Mouse (Mus musculus) hindbrain, embryonic 12.5 days (tissue): ENCODE results near the gene Ugt3a2. TPM values are rescaled to one million over a fixed set of nuclear protein-coding genes. Genes with fewer than 3 reads are reported as not detected.

Experiments used
- ATAC-seq: fragments of 200-750 bp; cut with Nextera tagmentation; 2 replicates; pipeline ENCODE4 v1.8.0; 2017; ENCODE audit warnings: moderate TSS enrichment; ENCODE audit not compliant: low FRiP score
- H3K27ac ChIP-seq: fragments of 300-500 bp; sonication (generic); 2 replicates; pipeline ENCODE4 v1.5.1; 2016; ENCODE audit warnings: mild to moderate bottlenecking
- H3K27me3 ChIP-seq: fragments of 300-500 bp; sonication (generic); 2 replicates; pipeline ENCODE4 v1.6.1; 2016; ENCODE audit warnings: mild to moderate bottlenecking
- H3K36me3 ChIP-seq: fragments of 300-500 bp; sonication (generic); 2 replicates; pipeline ENCODE4 v1.6.1; 2016; ENCODE audit warnings: mild to moderate bottlenecking
- H3K4me1 ChIP-seq: fragments of 300-500 bp; sonication (generic); 2 replicates; pipeline ENCODE4 v1.6.1; 2016
- H3K4me2 ChIP-seq: fragments of 300-500 bp; sonication (generic); replicated peaks from 2 replicates; pipeline ENCODE4 v1.6.1; 2016; ENCODE audit warnings: mild to moderate bottlenecking
- H3K4me3 ChIP-seq: fragments of 300-500 bp; sonication (generic); 2 replicates; pipeline ENCODE4 v1.5.1; 2016; ENCODE audit warnings: mild to moderate bottlenecking
- H3K9ac ChIP-seq: fragments of 300-500 bp; sonication (generic); 2 replicates; pipeline ENCODE4 v1.6.1; 2016; ENCODE audit warnings: mild to moderate bottlenecking, moderate library complexity
- H3K9me3 ChIP-seq: fragments of 300-500 bp; sonication (generic); replicated peaks from 2 replicates; pipeline ENCODE4 v1.6.1; 2016; ENCODE audit warnings: mild to moderate bottlenecking
- WGBS: fragments of 180-500 bp; shearing (Covaris S2); methylation state at CpG from one replicate; pipeline ENCODE4 v1.1.7; 2016; 5-methylcytosine and 5-hydroxymethylcytosine counted together
- polyA plus RNA-seq: library from polyadenylated mRNA; unstranded; fragments of >200 nt; fragmentation: Nextera tagmentation; extraction: Ambion mirVana; gene quantifications from 2 replicates; pipeline ENCODE4 v1.2.1, GENCODE M21; 2016

Gene Ugt3a2
- polyA plus RNA-seq = not detected in 2 replicates

DNA sequence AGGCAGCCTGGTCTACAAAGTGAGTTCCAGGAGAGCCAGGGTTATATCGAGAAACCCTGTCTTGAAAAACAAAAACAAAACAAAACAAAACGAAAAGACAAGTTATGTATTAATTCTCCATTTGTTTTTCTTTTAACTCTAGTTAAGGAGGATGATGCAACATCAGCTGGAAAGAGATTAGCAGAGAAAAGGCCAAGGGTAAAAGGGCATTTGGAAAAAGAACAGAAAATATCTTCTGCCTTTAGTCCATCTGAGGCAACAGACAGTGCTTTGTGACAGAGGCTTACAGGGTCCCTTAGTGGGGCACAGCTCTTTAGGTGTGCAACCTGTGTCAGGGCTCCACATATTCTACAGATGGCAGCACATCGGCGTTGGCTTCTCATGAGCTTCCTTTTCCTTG lies at the start of gene Ugt3a2:
Gene Ugt3a2 (plus strand): TSS at position 210 of the 400 bp plus-strand sequence.
- Histone ChIP-seq H3K4me3 (no peak within 1 kb of the TSS), H3K36me3 (no peaks in the 10 kb centered on the region), H3K27me3 (no peaks in the 10 kb centered on the region), H3K27ac (no peak within 1 kb of the TSS), H3K4me2 (no peak within 1 kb of the TSS), H3K9ac (no peak within 1 kb of the TSS), H3K4me1 (no peaks in the 10 kb centered on the region), H3K9me3 (no peaks in the 10 kb centered on the region)
- ATAC-seq = no peak
- 86% methylated on average over 4 of the region's 4 CpGs for WGBS

DNA sequence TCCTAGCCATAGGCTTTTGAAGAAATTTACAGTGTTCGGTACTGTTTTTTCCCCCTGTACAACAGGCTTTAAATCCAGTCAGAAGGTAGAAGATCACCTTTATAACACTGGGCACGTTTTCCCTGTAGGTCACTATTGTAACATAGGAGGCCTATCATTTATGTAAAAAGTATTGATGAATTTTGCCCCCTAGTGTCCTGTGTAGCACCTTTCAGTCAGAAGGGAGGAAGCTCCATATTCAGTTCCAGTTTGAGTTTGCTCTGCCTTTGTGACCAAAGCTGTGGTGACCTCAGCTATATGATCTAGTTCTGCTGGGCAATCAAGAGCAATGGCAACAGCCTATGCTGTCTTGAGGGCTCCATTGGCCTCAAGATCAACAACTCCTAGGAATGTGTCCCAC lies 45.7 kb upstream of the Ugt3a2 start:
- no peaks in the 10 kb centered on the region for H3K4me1 ChIP-seq
- H3K4me2 ChIP-seq = no peak overlapping the region
- ATAC-seq = no peak
- no peaks in the 10 kb centered on the region for H3K36me3 ChIP-seq
- H3K4me3 ChIP-seq = no peak overlapping the region
- no peak overlapping the region for H3K9ac ChIP-seq
- no peak overlapping the region for H3K27ac ChIP-seq
- H3K9me3 ChIP-seq = no peaks in the 10 kb centered on the region
- 76% methylated on average over 2 of the region's 2 CpGs for WGBS
- H3K27me3 ChIP-seq = no peaks in the 10 kb centered on the region

DNA sequence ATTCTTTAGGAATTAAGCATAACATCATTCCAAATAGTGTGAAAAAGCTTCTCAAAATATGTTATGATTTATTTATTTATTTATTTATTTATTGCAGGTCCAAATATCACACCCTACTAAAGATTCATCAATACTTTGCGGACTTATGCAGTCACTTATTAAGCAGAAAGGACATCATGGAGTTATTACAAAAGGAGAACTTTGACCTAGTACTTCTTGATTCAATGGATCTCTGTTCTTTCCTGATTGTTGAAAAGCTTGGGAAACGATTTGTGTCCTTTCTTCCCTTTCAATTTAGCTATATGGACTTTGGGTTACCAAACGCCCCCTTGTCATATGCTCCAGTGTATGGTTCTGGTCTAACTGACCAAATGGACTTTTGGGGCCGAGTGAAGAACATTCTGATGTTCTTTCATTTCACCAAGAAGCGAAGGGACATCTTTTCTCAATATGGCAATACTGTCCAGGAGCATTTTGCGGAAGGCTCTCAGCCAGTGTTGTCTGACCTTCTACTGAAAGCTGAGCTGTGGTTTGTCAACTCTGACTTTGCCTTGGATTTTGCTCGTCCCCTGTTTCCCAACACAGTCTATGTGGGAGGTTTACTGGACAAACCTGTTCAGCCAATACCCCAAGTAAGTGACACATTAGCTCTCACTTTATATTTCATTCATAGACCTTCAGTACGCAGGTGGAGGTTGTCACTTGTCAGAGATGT lies 29.2 kb upstream of the Ugt3a2 start:
- Histone ChIP-seq H3K27me3 (no peaks in the 10 kb centered on the region), H3K4me3 (no peak overlapping the region), H3K36me3 (no peaks in the 10 kb centered on the region), H3K4me1 (no peaks in the 10 kb centered on the region), H3K9me3 (no peaks in the 10 kb centered on the region), H3K27ac (no peak overlapping the region), H3K9ac (no peak overlapping the region), H3K4me2 (no peak overlapping the region)
- WGBS = 87% methylated on average over 8 of the region's 8 CpGs
- ATAC-seq = no peak

DNA sequence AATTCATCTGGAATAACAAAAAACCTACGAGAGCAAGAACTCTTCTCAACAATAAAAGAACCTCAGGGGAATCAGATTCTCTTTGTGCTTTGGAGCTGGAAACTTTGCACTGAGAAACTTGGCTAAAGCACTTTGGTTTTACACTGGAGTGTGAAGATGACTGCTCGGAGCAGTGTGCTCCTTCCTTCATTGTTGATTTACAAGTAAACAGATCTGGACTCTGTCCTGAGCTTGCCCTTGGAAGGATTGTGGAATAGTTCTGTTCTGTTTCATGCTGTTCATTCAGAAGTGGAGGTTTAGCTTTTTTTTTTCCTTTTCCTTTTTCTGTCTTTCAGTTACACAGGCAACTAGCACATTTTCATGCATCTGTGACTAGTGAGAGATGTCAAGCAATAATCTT lies 754 bp upstream of the Ugt3a2 start:
- H3K9me3 ChIP-seq = no peaks in the 10 kb centered on the region
- H3K36me3 ChIP-seq = no peaks in the 10 kb centered on the region
- no peak overlapping the region for H3K9ac ChIP-seq
- no peak overlapping the region for H3K27ac ChIP-seq
- H3K4me2 ChIP-seq = no peak overlapping the region
- WGBS = 72% methylated on average over 2 of the region's 2 CpGs
- no peaks in the 10 kb centered on the region for H3K27me3 ChIP-seq
- H3K4me3 ChIP-seq = no peak overlapping the region
- ATAC-seq = no peak
- no peaks in the 10 kb centered on the region for H3K4me1 ChIP-seq

DNA sequence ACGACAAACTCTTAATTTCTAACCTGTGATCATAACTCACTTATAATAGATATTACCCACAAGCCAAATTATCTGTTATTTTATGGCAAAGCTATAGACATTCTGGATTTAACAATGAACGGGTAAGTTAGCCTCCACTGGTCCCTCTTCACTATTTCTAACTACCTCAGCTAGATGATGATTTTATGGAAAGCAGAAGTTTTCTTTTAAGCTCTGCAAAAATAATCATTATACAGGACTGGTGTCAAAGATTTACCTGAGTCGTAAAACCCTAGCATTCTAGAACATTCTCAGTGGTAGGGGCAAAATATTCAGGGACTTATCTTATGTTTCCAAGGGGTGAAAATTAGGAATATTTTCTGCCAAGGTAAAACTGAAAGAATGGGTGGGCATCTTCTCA lies 1.3 kb downstream of the Ugt3a2 start:
- no peak for ATAC-seq
- H3K9ac ChIP-seq = no peak overlapping the region
- no peaks in the 10 kb centered on the region for H3K9me3 ChIP-seq
- H3K4me1 ChIP-seq = no peaks in the 10 kb centered on the region
- H3K27ac ChIP-seq = no peak overlapping the region
- 87% methylated on average over 3 of the region's 3 CpGs for WGBS
- no peak overlapping the region for H3K4me2 ChIP-seq
- H3K36me3 ChIP-seq = no peaks in the 10 kb centered on the region
- no peaks in the 10 kb centered on the region for H3K27me3 ChIP-seq
- H3K4me3 ChIP-seq = no peak overlapping the region

DNA sequence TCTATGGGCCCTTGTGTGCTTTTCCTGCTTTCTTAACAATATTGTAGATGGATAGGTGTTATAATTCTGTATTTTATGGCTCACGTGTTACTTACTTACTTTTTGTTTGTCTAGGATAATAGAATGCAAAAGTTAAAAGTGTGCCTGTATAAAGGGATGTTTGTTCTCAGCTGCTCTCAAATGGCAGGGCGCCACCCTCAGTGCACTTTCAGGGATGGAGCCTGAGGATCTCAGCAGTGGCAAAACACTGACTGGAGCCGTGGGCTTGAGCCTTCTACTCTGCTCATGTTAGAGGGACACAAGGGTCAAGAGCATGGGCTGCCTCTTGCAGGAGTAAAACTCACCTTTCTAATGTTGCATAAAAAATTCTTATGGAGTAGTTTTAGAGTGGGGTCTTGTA lies 1.7 kb downstream of the Ugt3a2 start:
- Histone ChIP-seq H3K9me3 (no peaks in the 10 kb centered on the region), H3K36me3 (no peaks in the 10 kb centered on the region), H3K4me3 (no peak overlapping the region), H3K27ac (no peak overlapping the region), H3K27me3 (no peaks in the 10 kb centered on the region), H3K4me1 (no peaks in the 10 kb centered on the region), H3K4me2 (no peak overlapping the region), H3K9ac (no peak overlapping the region)
- ATAC-seq = no peak
- WGBS = 70% methylated on average over 3 of the region's 3 CpGs

DNA sequence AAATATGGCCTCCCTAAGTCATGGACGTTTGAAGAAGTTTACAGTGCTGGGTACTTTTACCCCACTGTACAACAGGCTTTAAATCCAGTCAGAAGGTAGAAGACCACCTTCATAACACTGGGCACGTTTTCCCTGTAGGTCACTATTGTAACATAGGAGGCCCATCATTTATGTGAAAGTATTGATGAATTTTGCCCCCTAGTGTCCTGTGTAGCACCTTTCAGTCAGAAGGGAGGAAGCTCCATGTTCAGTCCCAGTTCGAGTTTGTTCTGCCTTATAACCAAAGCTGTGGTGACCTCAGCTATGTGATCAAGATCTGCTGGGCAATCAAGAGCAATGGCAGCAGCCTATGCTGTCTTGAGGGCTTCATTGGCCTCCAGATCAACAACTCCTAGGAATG lies 13.4 kb downstream of the Ugt3a2 start:
- H3K27ac ChIP-seq = no peak overlapping the region
- H3K36me3 ChIP-seq = no peaks in the 10 kb centered on the region
- 50% methylated on average over 3 of the region's 3 CpGs for WGBS
- H3K27me3 ChIP-seq = no peaks in the 10 kb centered on the region
- no peak overlapping the region for H3K4me3 ChIP-seq
- H3K4me1 ChIP-seq = no peaks in the 10 kb centered on the region
- no peak for ATAC-seq
- no peaks in the 10 kb centered on the region for H3K9me3 ChIP-seq
- H3K4me2 ChIP-seq = no peak overlapping the region
- H3K9ac ChIP-seq = no peak overlapping the region

DNA sequence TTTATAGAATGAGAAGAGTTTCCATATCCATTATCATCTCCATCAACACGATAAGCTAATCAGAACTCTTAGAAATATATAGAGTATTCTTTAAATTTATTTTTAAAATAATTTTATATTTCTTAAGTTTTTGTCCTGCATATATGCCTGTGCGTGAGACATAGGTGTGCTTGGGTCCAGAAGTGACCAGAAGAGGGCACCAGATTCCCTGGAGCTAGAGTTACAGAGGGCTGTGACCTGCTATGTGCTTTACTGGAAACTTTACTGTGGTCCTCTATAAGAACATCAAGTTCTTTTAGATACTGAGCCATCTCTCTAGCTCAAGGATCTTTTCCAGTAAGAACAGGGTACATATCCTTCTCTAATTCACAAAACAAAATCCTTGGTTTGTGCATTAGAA lies 27.5 kb downstream of the Ugt3a2 start:
- 76% methylated on average over 2 of the region's 2 CpGs for WGBS
- H3K4me1 ChIP-seq = no peaks in the 10 kb centered on the region
- no peaks in the 10 kb centered on the region for H3K36me3 ChIP-seq
- no peak overlapping the region for H3K27ac ChIP-seq
- ATAC-seq = no peak
- H3K9me3 ChIP-seq = no peaks in the 10 kb centered on the region
- no peaks in the 10 kb centered on the region for H3K27me3 ChIP-seq
- no peak overlapping the region for H3K9ac ChIP-seq
- no peak overlapping the region for H3K4me2 ChIP-seq
- no peak overlapping the region for H3K4me3 ChIP-seq

DNA sequence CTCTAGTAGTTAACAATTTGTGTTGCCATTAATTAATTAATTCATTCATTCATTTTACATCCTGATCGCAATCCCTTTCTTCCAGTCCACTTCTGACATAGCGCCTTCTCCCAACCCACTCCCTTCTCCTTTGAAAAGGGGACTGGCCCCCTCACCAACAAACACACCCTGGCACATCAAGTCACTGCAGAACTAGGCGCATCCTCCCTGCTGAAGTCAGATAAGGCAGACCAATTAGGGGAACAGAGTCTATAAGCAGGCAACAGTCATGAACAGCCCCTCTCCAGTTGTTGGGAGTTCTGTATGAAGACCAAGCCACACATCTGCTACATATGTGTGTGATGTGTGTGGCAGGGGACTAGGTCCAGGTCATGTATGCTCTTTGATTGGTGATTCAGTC lies 33.4 kb downstream of the Ugt3a2 start:
- Histone ChIP-seq H3K9ac (no peak overlapping the region), H3K4me2 (no peak overlapping the region), H3K27me3 (no peaks in the 10 kb centered on the region), H3K4me3 (no peak overlapping the region), H3K9me3 (no peaks in the 10 kb centered on the region), H3K27ac (no peak overlapping the region), H3K4me1 (no peaks in the 10 kb centered on the region), H3K36me3 (no peaks in the 10 kb centered on the region)
- ATAC-seq = no peak
- WGBS = 87% methylated on average over 3 of the region's 3 CpGs

DNA sequence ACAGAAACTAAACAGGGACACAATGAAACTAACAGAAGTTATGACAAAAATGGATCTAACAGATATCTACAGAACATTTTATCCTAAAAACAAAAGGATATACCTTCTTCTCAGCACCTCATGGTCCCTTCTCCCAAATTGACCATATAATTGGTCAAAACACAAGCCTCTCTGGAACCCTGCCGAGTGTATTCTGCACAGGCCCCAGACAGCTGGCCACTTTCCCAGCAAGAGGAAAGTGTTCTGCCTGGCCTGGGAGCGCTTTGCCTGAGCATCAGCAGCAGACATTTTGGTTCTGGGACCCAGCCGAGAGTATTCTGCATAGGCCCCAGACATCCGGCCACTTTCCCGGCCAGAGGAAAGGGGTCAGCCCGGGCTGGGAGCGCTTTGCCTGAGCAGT lies 40.9 kb downstream of the Ugt3a2 start:
- Histone ChIP-seq H3K9me3 (no peaks in the 10 kb centered on the region), H3K9ac (no peak overlapping the region), H3K27ac (no peak overlapping the region), H3K27me3 (no peaks in the 10 kb centered on the region), H3K36me3 (no peaks in the 10 kb centered on the region), H3K4me1 (no peaks in the 10 kb centered on the region), H3K4me3 (no peak overlapping the region), H3K4me2 (no peak overlapping the region)
- WGBS = 91% methylated on average over 7 of the region's 7 CpGs
- no peak for ATAC-seq

DNA sequence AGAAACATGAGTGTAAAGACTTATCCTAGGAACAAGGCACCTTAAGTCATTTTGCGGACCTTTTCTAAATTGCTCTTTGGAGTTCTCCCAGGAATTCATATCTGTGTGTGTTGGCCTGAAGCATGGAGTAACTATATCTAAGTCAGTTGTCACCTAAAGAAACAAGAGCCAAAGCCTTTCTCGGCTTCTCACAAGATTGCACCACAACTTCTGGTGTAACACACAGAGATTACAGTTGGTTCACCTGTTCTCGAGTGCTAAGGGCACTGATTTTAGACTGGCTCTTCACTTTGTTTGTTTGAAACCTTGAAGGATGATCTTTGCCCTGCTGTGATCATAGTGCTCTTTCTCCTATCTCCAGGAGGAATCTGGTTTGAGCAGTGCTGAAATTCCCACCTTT lies 74.1 kb downstream of the Ugt3a2 start:
- Histone ChIP-seq H3K9ac (no peak overlapping the region), H3K4me1 (no peaks in the 10 kb centered on the region), H3K27ac (no peak overlapping the region), H3K9me3 (no peaks in the 10 kb centered on the region), H3K36me3 (no peaks in the 10 kb centered on the region), H3K27me3 (no peaks in the 10 kb centered on the region), H3K4me2 (no peak overlapping the region), H3K4me3 (no peak overlapping the region)
- no peak for ATAC-seq
- 91% methylated on average over 3 of the region's 3 CpGs for WGBS
